Mouse (Mus musculus): ENCODE data around the gene Reck. TPM values are rescaled to one million over a fixed set of nuclear protein-coding genes. Genes with fewer than 3 reads are reported as not detected.

Reck gene
- polyA plus RNA-seq, 1 experiment, result 7.2 TPM

GRCm38 (mm10) chr4:43851265-43851664 is 24.1 kb upstream of the Reck start, which contains the start of gene Olfr155:
TSS of gene Olfr155 (plus strand) at chr4:43851565.
- no peak within 1 kb of the TSS for H3K4me3 ChIP-seq (ENCODE audit: control insufficient read depth, low read depth, low read length)
- TF ChIP-seq POLR2A (IDR thresholded peaks at IDR 0.05; ENCODE audit: control insufficient read depth, low read depth, low read length), result no peak
- no peak for TF ChIP-seq CTCF (IDR thresholded peaks at IDR 0.05; ENCODE audit: control insufficient read depth, insufficient read depth, insufficient replicate concordance, low read depth, low read length)

GRCm38 (mm10) chr4:43854101-43854500 is 21.2 kb upstream of the Reck start:
- Histone ChIP-seq H3K4me1 (ENCODE audit: control insufficient read depth, insufficient read depth, low read length) (no peaks in the 10 kb centered on the region), H3K36me3 (ENCODE audit: control insufficient read depth, insufficient read depth, low read length) (no peaks in the 10 kb centered on the region), H3K27ac (ENCODE audit: control insufficient read depth, insufficient read depth, low read depth, low read length) (no peak overlapping the region), H3K27me3 (ENCODE audit: control insufficient read depth, insufficient read depth, low read length) (no peaks in the 10 kb centered on the region), H3K4me3 (ENCODE audit: control insufficient read depth, low read depth, low read length) (no peak overlapping the region)
- TF ChIP-seq POLR2A (IDR thresholded peaks at IDR 0.05; ENCODE audit: control insufficient read depth, low read depth, low read length), result no peak
- no peak for TF ChIP-seq CTCF (IDR thresholded peaks at IDR 0.05; ENCODE audit: control insufficient read depth, insufficient read depth, insufficient replicate concordance, low read depth, low read length)

More at GRCm38 (mm10) chr4:43851265-43851664, 24.1 kb upstream of the Reck start, which contains the start of gene Olfr155:
- Histone ChIP-seq H3K27me3 (ENCODE audit: control insufficient read depth, insufficient read depth, low read length) (no peaks in the 10 kb centered on the region), H3K4me1 (ENCODE audit: control insufficient read depth, insufficient read depth, low read length) (no peaks in the 10 kb centered on the region), H3K36me3 (ENCODE audit: control insufficient read depth, insufficient read depth, low read length) (no peaks in the 10 kb centered on the region), H3K27ac (ENCODE audit: control insufficient read depth, insufficient read depth, low read depth, low read length) (no peak within 1 kb of the TSS)

GRCm38 (mm10) chr4:43859886-43860285 is 15.4 kb upstream of the Reck start:
- no peak overlapping the region for H3K27ac ChIP-seq (ENCODE audit: control insufficient read depth, insufficient read depth, low read depth, low read length)
- no peaks in the 10 kb centered on the region for H3K27me3 ChIP-seq (ENCODE audit: control insufficient read depth, insufficient read depth, low read length)
- no peaks in the 10 kb centered on the region for H3K36me3 ChIP-seq (ENCODE audit: control insufficient read depth, insufficient read depth, low read length)

GRCm38 (mm10) chr4:43860744-43861519 is 14.4 kb upstream of the Reck start:
- H3K27me3 ChIP-seq (ENCODE audit: control insufficient read depth, insufficient read depth, low read length), result no peaks in the 10 kb centered on the region
- H3K4me3 ChIP-seq (ENCODE audit: control insufficient read depth, low read depth, low read length), result no peak overlapping the region
- H3K36me3 ChIP-seq (ENCODE audit: control insufficient read depth, insufficient read depth, low read length), result no peaks in the 10 kb centered on the region
- no peak overlapping the region for H3K27ac ChIP-seq (ENCODE audit: control insufficient read depth, insufficient read depth, low read depth, low read length)
- TF ChIP-seq CTCF (IDR thresholded peaks at IDR 0.05; ENCODE audit: control insufficient read depth, insufficient read depth, insufficient replicate concordance, low read depth, low read length) (peak; percentile 64; the same call in 1 of the 2 replicates), POLR2A (IDR thresholded peaks at IDR 0.05; ENCODE audit: control insufficient read depth, low read depth, low read length) (no peak)
- H3K4me1 ChIP-seq (ENCODE audit: control insufficient read depth, insufficient read depth, low read length), result no peaks in the 10 kb centered on the region; the same call in 1 of the 2 replicates

More at GRCm38 (mm10) chr4:43859886-43860285, 15.4 kb upstream of the Reck start:
- TF ChIP-seq CTCF (IDR thresholded peaks at IDR 0.05; ENCODE audit: control insufficient read depth, insufficient read depth, insufficient replicate concordance, low read depth, low read length) (no peak), POLR2A (IDR thresholded peaks at IDR 0.05; ENCODE audit: control insufficient read depth, low read depth, low read length) (no peak)
- H3K4me3 ChIP-seq (ENCODE audit: control insufficient read depth, low read depth, low read length), result no peak overlapping the region
- H3K4me1 ChIP-seq (ENCODE audit: control insufficient read depth, insufficient read depth, low read length), result no peaks in the 10 kb centered on the region; the same call in 1 of the 2 replicates

- Histone ChIP-seq H3K4me1 (ENCODE audit: control insufficient read depth, insufficient read depth, low read length) (no peaks in the 10 kb centered on the region; the same call in 1 of the 2 replicates), H3K36me3 (ENCODE audit: control insufficient read depth, insufficient read depth, low read length) (no peaks in the 10 kb centered on the region), H3K4me3 (ENCODE audit: control insufficient read depth, low read depth, low read length) (no peak overlapping the region), H3K27ac (ENCODE audit: control insufficient read depth, insufficient read depth, low read depth, low read length) (no peak overlapping the region), H3K27me3 (ENCODE audit: control insufficient read depth, insufficient read depth, low read length) (no peaks in the 10 kb centered on the region)
- TF ChIP-seq CTCF (IDR thresholded peaks at IDR 0.05; ENCODE audit: control insufficient read depth, insufficient read depth, insufficient replicate concordance, low read depth, low read length), result no peak
- TF ChIP-seq POLR2A (IDR thresholded peaks at IDR 0.05; ENCODE audit: control insufficient read depth, low read depth, low read length), result no peak
Observed at GRCm38 (mm10) chr4:43863298-43863697, 12.0 kb upstream of the Reck start.

- Histone ChIP-seq H3K4me3 (ENCODE audit: control insufficient read depth, low read depth, low read length) (no peak overlapping the region), H3K27me3 (ENCODE audit: control insufficient read depth, insufficient read depth, low read length) (no peaks in the 10 kb centered on the region), H3K36me3 (ENCODE audit: control insufficient read depth, insufficient read depth, low read length) (no peaks in the 10 kb centered on the region), H3K4me1 (ENCODE audit: control insufficient read depth, insufficient read depth, low read length) (peaks cover 5% of the 10 kb centered on the region), H3K27ac (ENCODE audit: control insufficient read depth, insufficient read depth, low read depth, low read length) (peak overlapping the region; percentile 49)
- TF ChIP-seq POLR2A (IDR thresholded peaks at IDR 0.05; ENCODE audit: control insufficient read depth, low read depth, low read length), result no peak
- no peak for TF ChIP-seq CTCF (IDR thresholded peaks at IDR 0.05; ENCODE audit: control insufficient read depth, insufficient read depth, insufficient replicate concordance, low read depth, low read length)
Observed at GRCm38 (mm10) chr4:43869821-43870220, 5.5 kb upstream of the Reck start.

GRCm38 (mm10) chr4:43874501-43874900 is 829 bp upstream of the Reck start:
- TF ChIP-seq POLR2A (IDR thresholded peaks at IDR 0.05; ENCODE audit: control insufficient read depth, low read depth, low read length) (no peak), CTCF (IDR thresholded peaks at IDR 0.05; ENCODE audit: control insufficient read depth, insufficient read depth, insufficient replicate concordance, low read depth, low read length) (no peak)
- Histone ChIP-seq H3K4me3 (ENCODE audit: control insufficient read depth, low read depth, low read length) (no peak overlapping the region), H3K27me3 (ENCODE audit: control insufficient read depth, insufficient read depth, low read length) (no peaks in the 10 kb centered on the region), H3K27ac (ENCODE audit: control insufficient read depth, insufficient read depth, low read depth, low read length) (no peak overlapping the region), H3K4me1 (ENCODE audit: control insufficient read depth, insufficient read depth, low read length) (peaks cover 13% of the 10 kb centered on the region), H3K36me3 (ENCODE audit: control insufficient read depth, insufficient read depth, low read length) (no peaks in the 10 kb centered on the region)

Data from testis, adult 2 months (tissue).